Mouse (Mus musculus) spleen, postnatal 36 days (tissue): ENCODE data around the gene Fabp6.

Source experiments
- DNase-seq, 2 experiments: peaks; one replicate each; pipeline ENCODE4 v3.0.0; 2022; ENCODE audit warnings: low spot score in 2 of 2, mixed read lengths in 1 of 2

Fabp6 gene

GRCm38 (mm10) chr11:43589530-43590072 is 11.7 kb downstream of the Fabp6 start:
- no peak for DNase-seq

DNA sequence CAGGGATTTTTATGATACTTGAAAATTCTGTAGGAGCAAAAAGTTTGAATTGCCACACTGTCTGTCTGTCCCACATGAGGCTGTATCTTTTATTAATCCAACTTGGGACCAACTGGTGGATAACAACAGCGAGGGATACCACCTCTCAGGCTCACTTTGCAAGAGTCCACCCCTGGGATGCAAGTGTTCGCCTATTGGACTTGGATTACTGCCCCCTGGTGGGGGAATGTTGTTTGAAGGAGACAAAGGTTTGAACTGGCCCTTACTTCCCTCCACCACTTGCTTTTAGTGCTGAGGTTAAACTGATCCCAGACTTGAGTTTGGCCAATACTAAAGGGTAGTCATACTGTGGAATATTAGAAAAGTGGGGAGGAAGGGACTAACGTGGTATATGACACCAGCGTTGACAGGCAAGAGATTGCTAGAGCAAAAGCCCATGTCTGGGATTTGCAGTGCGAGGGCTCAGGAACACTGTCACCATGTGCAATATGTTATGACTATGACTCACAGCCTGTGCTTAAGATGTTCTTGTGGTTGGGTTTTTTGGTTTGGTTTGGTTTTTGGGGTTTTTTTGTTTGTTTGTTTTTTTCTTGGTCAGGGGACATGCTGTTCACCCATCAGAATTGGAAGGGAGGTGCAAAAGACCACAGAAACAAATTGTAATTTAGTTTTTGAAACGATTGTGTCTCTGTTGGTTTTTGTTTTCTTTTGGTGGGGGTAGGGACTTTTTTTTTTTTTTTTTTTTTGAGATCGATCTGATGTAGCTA is 14.8 kb downstream of the Fabp6 start, which contains the start of gene 4933415A04Rik:
Gene 4933415A04Rik, plus strand, starts transcription at position 717 of the 767 bp plus-strand sequence.
- peak; percentile 17 to 25 for DNase-seq

DNA sequence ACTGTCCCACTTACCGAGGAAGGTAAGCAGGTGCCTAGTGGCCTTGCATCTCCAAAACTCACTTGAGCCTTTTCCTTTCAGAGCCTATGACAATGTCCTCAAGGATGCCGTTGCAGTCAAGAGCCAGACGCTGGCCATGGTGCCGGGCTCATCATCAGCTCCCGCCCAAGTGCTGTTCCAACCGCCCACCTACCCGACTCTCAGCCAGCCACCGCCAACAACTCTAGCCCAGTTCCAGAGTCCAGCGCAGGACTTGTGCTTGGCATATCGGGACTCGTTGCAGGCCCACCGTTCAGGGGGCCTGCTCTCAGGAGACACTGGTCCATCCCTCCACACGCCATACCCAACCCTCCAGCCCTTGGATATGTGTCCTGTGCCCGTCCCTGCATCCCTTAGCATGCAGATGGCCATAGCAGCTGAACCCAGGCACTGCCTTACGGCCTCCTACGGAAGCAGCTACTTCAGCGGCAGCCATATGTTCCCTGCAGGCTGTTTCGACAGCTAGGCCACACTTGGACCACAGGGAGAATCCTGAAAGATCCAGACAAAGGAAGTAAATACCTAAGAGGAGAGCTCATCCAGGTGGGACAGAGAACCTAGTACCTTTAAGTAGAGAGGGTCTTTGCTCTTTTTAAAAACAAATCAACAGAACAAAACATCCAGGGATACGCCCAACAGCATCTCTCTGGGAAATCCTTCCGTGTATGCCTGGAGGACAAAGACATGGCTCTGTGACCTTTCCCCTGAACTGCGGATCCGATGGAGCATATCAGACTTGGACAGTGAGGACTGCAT is 15.9 kb downstream of the Fabp6 start:
- DNase-seq: no peak

- DNase-seq: no peak
Observed at GRCm38 (mm10) chr11:43577713-43578478, 23.4 kb downstream of the Fabp6 start.

DNA sequence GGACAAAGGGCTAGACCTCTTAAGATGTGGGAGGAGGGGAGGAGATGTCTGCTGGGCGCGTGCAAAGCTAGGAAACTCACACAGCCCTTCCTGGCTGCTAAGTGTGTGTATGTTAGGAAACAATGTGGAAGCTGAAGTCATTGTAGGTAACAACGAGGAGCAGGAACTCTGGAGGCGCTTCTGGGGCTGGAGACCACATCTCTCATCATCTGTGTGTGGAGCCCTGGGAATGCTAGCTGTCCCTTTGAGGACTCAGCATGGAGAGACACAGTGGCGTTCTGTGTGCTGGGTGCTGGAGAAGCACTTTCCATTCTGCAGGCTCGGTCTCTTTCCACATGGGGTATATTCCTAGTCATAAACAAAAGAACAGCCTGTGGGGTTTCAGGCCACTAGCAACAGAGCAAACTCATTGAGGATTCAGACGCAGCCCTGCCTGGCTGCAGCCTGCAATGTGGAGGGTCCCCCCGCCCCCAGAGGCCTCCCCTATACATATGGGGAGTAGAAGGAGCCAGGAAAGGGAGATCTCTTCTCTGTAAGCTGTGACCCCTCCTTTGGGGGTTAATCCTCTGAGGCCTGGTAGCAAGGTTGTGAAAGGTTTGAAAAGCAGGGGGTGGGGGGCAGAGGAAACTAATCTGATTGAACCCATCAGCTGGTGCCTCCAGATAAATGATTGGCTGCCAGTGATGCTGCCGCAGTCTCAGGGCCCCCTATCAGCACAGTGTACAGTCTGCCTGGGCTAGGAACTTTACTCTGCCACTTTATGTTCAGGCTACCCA is 25.8 kb downstream of the Fabp6 start:
- no peak for DNase-seq

DNA sequence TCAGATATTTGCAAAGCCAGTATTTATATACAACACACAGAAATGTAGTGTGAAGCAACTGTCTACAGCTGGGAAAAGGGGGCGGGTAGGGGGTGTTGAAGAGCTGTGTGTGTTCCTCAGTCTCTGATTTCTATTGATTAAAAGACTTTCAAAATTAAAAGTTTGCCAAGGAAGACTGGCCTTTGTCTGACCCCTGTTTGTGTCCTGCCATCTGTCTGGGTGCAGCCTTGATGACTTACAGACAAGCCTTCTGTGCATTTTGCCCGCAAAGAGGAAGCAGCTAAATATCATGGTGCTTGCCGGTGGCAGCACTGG is 26.3 kb downstream of the Fabp6 start:
- no peak for DNase-seq

DNA sequence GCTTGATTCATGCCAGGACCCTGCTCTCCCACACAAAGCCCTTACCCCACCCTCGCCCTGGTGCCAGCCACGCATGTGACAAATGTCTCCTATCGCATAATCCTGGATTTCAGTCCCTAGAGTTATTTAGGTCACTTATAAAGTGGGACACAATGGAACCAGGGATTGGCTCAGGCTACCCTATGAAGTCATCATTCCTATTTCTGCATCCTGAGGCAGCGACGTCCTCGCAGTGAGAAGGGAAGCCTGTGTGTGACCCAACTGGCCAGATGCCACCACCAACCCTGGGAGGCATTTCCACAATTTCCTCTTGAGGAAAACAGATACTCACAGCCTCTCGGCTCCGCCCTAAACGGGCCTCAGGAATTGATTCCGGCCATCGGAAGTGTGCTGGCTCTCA is 31.7 kb downstream of the Fabp6 start:
- peak in 1 of 2 experiments; percentile 32 for DNase-seq

GRCm38 (mm10) chr11:43569188-43569587 is 32.2 kb downstream of the Fabp6 start:
- no peak for DNase-seq

GRCm38 (mm10) chr11:43568263-43568662 is 33.1 kb downstream of the Fabp6 start:
- DNase-seq: no peak

DNA sequence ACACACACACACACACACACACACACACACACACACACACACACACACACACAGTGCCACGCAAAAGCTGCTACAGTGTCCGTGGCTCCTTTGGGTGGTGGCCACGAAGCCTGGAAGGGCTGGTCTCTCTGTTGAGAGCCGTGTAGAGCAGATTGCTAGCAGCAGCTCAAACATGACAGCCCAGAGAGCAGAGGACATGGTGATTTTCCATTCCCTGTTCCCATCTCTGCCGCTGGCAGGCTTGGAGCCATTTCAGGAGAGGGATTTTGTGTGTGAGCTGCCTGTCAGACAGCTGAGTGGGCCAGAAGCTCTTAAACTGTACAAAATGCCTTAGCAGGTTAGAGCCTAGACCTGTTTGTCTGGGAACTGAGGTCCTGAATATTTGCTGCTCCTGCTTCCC is 34.6 kb downstream of the Fabp6 start:
- DNase-seq: no peak

DNA sequence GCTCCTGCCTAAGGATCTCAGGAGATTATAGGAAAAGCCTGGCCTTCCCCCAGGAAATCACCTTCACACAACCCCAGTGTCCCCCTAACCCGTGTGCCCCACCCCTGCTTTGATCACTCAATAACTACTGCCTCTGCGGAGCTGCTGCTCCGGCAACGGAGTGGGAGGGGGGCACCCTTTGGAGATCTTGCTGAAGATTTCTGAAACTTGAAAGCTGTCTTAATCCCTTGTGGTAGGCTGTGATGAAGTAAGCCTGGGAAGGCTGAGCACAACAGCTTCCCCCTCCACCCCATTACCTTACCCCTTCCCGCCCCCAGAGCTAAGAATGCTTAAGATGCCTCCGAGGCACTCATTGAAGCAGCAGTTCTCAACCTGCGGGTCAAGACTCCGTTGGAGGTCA is 35.5 kb downstream of the Fabp6 start:
- no peak for DNase-seq

- no peak for DNase-seq
Observed at GRCm38 (mm10) chr11:43565414-43565813, 35.9 kb downstream of the Fabp6 start.

DNA sequence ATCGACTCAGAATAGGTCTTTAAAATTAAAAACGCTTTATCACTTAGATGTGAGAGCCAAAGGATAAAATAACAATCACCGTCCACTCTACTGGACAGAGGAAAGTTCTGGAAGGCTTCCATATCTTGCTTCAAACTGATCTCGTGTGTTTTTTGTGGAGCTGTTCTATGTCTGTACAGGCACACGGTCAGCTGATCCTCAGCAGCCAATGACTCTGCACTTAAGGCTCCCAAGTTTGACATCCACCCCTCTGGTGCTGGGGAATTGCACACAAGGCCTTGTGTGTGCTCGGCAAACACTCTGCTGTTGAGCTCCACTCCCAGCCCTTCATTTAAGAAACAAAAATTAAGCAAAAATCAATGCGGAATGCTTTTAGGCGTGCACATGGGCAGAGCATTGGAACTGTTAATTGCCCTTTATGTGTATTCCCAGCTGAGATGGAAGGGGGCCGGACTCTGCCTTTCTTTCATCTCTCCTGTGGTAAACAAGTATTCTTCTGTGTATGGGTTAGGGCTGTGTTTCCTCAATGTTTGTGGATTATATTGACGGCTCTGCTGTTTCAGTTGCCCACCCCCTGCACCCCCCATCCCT is 37.6 kb downstream of the Fabp6 start:
- DNase-seq: no peak

GRCm38 (mm10) chr11:43559515-43560292 is 41.6 kb downstream of the Fabp6 start:
- no peak for DNase-seq

DNA sequence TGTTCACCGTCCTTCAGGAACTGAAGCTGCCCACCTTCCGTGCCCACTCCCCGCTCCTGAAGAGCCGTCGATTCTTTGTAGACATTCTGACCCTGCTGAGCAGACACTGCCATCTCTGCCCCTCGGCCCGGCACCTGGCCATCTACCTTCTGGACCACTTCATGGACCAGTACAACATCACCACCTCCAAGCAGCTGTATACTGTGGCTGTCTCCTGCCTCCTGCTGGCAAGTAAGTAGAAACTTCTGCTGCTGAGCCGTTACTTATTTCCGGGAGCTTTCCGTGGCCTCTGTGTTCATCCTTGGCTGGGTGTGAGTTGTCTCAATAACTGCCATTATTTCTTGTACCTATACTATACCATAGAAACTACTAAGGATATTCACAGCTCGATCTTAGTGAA is 44.8 kb downstream of the Fabp6 start:
- DNase-seq: no peak

DNA sequence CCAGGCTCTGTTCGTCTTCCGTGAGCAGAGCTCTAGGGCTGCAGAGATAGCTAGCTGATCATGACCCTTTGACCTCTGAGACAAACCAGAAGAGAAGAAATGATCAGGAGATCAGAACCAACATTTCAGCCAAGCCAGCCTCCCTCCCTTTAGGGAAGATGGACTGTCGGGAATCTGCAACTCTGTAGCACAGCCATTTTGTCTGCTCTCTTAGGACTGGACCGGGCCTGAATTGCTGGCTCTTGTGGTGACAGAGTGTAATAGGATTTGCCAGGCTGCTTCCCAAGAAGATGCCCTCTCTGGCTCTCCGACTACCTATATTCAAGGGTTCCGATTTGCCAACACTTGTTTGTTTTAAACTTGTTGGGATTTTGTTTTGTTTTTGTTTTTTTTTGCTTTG is 48.7 kb downstream of the Fabp6 start:
- no peak for DNase-seq

- no peak for DNase-seq
Observed at GRCm38 (mm10) chr11:43551756-43552155, 49.6 kb downstream of the Fabp6 start.

DNA sequence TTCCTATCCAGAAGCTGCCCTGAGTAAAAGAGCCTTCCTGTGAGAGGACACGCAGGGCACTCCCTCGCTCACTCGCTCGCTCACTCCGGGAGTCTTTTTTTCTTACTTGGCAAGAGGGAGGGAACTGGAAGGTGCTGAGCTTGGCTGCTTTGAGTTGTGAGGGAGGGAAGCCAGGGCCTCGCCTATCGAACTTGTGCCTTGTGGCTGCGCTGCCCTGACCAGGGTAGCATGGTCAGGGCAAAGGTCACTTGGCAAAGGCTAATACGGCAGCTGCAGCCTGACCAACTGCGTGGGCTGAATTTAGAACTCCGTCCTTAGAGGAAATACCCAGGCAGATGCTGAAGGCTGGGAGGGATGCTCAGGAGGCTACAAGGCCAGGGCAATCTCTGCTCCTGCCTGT is 51.6 kb downstream of the Fabp6 start:
- peak in 1 of 2 experiments; percentile 2 for DNase-seq

GRCm38 (mm10) chr11:43548657-43549435 is 52.5 kb downstream of the Fabp6 start:
- no peak for DNase-seq
